Mouse (Mus musculus) limb, embryonic 11.5 days (tissue): ENCODE data around the gene Eddm3b. TPM values are rescaled to one million over a fixed set of nuclear protein-coding genes. Genes with fewer than 3 reads are reported as not detected.
A peak's percentile ranks its signal among the peaks of the same experiment; 100 is the strongest.
"Not testable (repeated sequence)": the region's sequence is repeated elsewhere in the genome, so short reads cannot be mapped to it uniquely, and the experiment has no call there.

Experiments
- ATAC-seq: fragments of 200-750 bp; cut with Nextera tagmentation; 2 replicates; pipeline ENCODE4 v1.8.0; 2017; ENCODE audit warnings: low read depth; ENCODE audit not compliant: insufficient number of reproducible peaks, low FRiP score, low TSS enrichment
- DNase-seq: peaks from one replicate; pipeline ENCODE4 v3.0.0-alpha.2; 2015; ENCODE audit warnings: low spot score
- H3K27ac ChIP-seq: fragments of 300-500 bp; sonication (generic); replicated peaks from 2 replicates; pipeline ENCODE4 v1.5.1; 2014; ENCODE audit warnings: low read depth, mild to moderate bottlenecking, low read length
- H3K27me3 ChIP-seq: fragments of 300-500 bp; sonication (generic); 2 replicates; pipeline ENCODE4 v1.6.1; 2014; ENCODE audit warnings: mild to moderate bottlenecking, low read length, mixed read lengths; ENCODE audit not compliant: control insufficient read depth, insufficient read depth
- H3K36me3 ChIP-seq: fragments of 300-500 bp; sonication (generic); 2 replicates; pipeline ENCODE4 v1.6.1; 2014; ENCODE audit warnings: mild to moderate bottlenecking, low read length, moderate library complexity, mixed read lengths; ENCODE audit not compliant: control insufficient read depth, insufficient read depth
- H3K4me1 ChIP-seq: fragments of 300-500 bp; sonication (generic); 2 replicates; pipeline ENCODE4 v1.6.1; 2014; ENCODE audit warnings: low read length, mixed read lengths; ENCODE audit not compliant: control insufficient read depth, insufficient read depth
- H3K4me2 ChIP-seq: fragments of 300-500 bp; sonication (generic); 2 replicates; pipeline ENCODE4 v1.6.1; 2014; ENCODE audit warnings: low read depth, mild to moderate bottlenecking, moderate library complexity; ENCODE audit not compliant: severe bottlenecking
- H3K4me3 ChIP-seq: fragments of 300-500 bp; sonication (generic); 2 replicates; pipeline ENCODE4 v1.5.1; 2014; ENCODE audit warnings: low read depth, low read length
- H3K9ac ChIP-seq: fragments of 300-500 bp; sonication (generic); 2 replicates; pipeline ENCODE4 v1.6.1; 2014; ENCODE audit warnings: mild to moderate bottlenecking, low read length
- H3K9me3 ChIP-seq: fragments of 300-500 bp; sonication (generic); 2 replicates; pipeline ENCODE4 v1.6.1; 2016; ENCODE audit warnings: low read length; ENCODE audit not compliant: control insufficient read depth
- WGBS: fragments of 180-500 bp; shearing (Covaris S2); extraction: QIAGEN DNeasy Blood & Tissue Kit; methylation state at CpG from one replicate; pipeline ENCODE4 v1.1.7; 2014; 5-methylcytosine and 5-hydroxymethylcytosine counted together
- polyA plus RNA-seq: library from polyadenylated mRNA; unstranded; fragments of >200 nt; fragmentation: Nextera tagmentation; extraction: Ambion mirVana; gene quantifications from 2 replicates; pipeline ENCODE4 v1.2.1, GENCODE M21; 2014

The Eddm3b gene
- polyA plus RNA-seq, 1 experiment from 2014 or later: not detected

DNA sequence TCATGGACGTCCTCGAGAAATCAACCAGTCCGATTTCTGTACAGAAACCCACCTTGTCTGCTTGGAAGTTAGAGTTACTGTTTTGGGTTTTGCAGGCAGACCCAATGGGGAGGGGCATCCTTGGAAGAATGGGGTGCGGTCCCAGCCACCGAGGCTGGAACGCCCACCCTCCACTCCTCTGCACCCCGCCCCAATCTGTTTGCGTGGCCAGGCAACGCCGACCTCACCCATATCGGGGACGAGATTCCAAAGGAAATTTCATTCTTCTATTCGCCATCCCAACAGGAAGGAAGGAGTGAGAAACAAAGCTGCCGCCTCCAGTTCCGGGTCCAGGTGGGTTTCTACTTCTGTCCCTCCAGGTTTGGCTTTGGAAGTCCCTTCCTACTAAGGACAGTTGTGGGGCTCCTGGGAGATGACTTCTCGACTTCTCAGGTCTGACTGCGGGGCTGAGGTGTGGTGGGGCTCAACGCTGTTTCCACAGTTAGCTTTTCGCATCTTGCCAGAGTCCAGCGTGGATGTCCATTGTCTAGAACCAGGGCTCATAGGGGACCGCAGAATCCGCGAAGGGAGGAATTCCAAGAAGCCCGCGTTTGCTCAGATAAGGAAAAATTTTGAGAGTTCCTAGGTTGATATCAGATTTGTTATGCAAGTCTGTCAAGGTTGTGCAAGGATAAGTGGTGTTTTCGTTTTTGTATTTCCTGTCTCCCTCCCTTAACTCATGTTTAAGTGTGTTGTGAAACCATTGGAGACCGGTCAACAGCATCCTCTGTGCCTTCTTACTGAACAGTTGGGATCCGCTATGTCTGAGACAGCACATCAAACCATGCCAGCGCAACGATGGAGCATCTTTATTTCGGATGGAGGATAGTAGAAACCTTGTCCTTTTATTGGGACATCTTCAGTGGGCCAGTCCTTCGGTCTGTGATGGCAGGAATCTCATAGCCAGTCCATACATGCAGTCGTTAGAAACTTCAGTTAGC is 23.0 kb upstream of the Eddm3b start, which contains the start of the genes Rnase4 and Ang:
TSS of gene Rnase4 (plus strand) at position 157 of the 980 bp plus-strand sequence.
TSS of gene Ang (plus strand) at position 230 of the 980 bp plus-strand sequence.
- peak within 1 kb of the TSS; percentile 48; the same call in 1 of the 2 replicates for H3K27ac ChIP-seq
- DNase-seq (peak; percentile 74), ATAC-seq (peak; percentile 18; the same call in 1 of the 2 replicates)
- peak within 1 kb of the TSS; percentile 74 for H3K4me2 ChIP-seq
- H3K9me3 ChIP-seq: no peaks in the 10 kb centered on the region
- 10% methylated on average over 33 of the region's 33 CpGs for WGBS
- no peaks in the 10 kb centered on the region for H3K36me3 ChIP-seq
- no peaks in the 10 kb centered on the region for H3K4me1 ChIP-seq
- H3K9ac ChIP-seq: peak within 1 kb of the TSS; percentile 59; the same call in 1 of the 2 replicates
- H3K4me3 ChIP-seq: peak within 1 kb of the TSS; percentile 63
- H3K27me3 ChIP-seq: no peaks in the 10 kb centered on the region

DNA sequence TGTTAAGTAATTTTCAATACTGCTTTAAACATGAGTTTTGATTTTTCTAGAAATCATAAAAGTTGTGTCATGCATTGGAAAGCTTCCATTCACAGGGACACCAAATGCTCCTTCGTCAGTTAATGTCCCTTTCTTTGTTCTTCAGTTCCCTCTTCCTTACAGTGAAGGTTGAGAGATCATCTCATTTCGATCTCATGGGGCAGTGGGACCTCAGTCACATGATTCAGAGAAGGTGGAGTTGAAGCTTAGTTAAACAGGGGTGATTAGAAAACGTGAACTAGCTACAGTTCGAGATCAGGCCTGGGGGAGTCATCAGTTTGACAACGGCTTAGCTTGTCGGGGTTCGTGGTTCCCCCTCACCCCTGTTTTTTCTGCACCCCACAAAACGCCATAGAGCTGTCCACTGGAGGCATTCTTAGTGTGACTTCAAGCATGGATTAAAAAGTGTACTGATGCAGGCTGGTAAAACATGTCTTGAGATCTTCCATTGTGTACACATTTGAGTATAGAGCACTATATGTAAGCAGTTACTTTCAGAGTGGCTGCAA is 22.1 kb upstream of the Eddm3b start:
- no peak for ATAC-seq
- WGBS: 57% methylated on average over 8 of the region's 8 CpGs

DNA sequence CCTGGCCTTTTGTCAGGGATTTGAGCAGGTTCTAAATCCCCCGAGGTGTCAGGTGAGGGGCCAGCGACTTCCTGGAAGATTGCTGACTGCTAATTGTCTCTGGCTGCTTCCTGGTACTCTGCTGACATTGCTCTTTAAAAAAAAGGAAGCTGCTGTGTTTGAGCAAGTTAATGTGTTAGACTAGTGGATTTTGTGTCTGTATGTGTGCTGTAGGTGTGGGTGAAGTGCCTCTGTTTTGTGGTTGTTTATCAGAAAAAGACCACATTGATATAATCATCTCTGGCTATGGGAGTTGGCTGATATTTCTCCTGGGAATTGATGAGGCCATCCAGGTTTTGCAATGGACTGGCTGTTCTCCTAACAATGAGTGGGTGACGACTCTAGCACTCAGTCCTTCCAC is 20.7 kb upstream of the Eddm3b start:
- Histone ChIP-seq H3K36me3 (no peaks in the 10 kb centered on the region), H3K9ac (no peak overlapping the region), H3K4me1 (no peaks in the 10 kb centered on the region), H3K4me2 (no peak overlapping the region), H3K27ac (no peak overlapping the region), H3K9me3 (no peaks in the 10 kb centered on the region), H3K27me3 (no peaks in the 10 kb centered on the region), H3K4me3 (no peak overlapping the region)
- 26% methylated on average over 3 of the region's 3 CpGs for WGBS
- ATAC-seq (no peak), DNase-seq (no peak)

More for the DNA sequence above, 22.1 kb upstream of the Eddm3b start:
- Histone ChIP-seq H3K4me1 (no peaks in the 10 kb centered on the region), H3K9ac (no peak overlapping the region), H3K4me3 (no peak overlapping the region), H3K27me3 (no peaks in the 10 kb centered on the region), H3K4me2 (no peak overlapping the region), H3K36me3 (no peaks in the 10 kb centered on the region), H3K9me3 (no peaks in the 10 kb centered on the region), H3K27ac (no peak overlapping the region)
- DNase-seq: no peak

DNA sequence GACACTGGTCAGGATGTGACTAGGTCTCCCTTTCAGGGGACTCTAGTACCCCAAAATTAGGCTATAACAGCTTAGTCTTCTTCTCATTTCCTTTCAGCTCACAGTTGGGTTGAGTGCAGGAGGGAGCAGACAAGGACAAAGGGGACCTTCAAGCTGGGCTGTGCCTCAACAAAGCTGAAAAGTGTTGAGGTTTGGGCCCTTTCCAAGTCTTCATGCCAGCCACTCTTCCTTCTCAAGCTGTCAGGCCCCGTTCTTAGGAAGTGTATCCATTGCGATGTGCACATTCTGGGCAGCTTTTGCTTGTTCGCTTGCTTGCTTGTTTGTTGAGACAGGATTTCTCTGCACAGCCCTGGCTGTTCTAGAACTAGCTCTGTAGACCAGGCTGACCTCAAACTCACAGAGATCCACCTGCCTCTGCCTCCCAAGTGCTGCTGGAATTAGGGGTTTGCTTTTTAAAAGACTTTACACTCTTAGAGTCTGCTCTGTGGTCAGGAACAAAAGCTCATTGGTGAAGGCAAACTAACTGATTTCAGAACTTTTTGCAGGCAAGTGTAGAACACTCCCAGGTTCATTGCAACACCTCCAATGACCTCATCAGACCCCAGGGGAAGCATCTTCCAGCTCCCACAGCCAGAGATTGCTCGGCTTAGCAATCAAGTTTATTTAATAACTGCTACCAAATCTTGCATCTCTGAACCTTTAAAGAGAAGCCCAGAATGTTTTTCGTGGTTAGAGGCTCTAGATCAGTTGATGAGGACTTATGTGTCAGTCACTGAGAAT is 19.9 kb upstream of the Eddm3b start:
- no peak overlapping the region for H3K9ac ChIP-seq
- H3K4me1 ChIP-seq: no peaks in the 10 kb centered on the region
- no peak for ATAC-seq
- H3K27me3 ChIP-seq: no peaks in the 10 kb centered on the region
- H3K4me2 ChIP-seq: no peak overlapping the region
- no peak overlapping the region for H3K27ac ChIP-seq
- no peak overlapping the region for H3K4me3 ChIP-seq
- H3K9me3 ChIP-seq: no peaks in the 10 kb centered on the region
- 84% methylated on average over 5 of the region's 5 CpGs for WGBS
- H3K36me3 ChIP-seq: no peaks in the 10 kb centered on the region
- no peak for DNase-seq

DNA sequence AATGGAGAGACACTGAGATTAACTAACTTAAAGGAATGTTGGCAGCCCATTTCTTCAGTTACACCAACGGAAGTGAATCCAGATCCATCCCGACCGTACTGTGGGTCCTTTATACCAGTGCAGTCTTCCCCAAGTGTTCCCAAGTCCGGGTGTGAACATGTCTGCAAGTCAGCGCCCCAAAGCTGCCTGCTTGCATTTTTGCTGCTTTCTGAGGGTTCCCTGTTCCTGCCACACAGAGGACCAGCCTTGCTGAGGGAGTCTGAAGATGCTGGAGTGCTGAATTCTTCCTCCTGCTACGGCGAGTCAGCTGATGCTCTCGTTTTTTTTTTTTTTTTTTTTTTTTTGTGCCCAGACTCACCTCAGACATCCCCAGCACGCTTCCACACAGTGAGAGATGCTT is 19.3 kb upstream of the Eddm3b start:
- DNase-seq: no peak
- 70% methylated on average over 8 of the region's 9 CpGs for WGBS
- no peak for ATAC-seq

DNA sequence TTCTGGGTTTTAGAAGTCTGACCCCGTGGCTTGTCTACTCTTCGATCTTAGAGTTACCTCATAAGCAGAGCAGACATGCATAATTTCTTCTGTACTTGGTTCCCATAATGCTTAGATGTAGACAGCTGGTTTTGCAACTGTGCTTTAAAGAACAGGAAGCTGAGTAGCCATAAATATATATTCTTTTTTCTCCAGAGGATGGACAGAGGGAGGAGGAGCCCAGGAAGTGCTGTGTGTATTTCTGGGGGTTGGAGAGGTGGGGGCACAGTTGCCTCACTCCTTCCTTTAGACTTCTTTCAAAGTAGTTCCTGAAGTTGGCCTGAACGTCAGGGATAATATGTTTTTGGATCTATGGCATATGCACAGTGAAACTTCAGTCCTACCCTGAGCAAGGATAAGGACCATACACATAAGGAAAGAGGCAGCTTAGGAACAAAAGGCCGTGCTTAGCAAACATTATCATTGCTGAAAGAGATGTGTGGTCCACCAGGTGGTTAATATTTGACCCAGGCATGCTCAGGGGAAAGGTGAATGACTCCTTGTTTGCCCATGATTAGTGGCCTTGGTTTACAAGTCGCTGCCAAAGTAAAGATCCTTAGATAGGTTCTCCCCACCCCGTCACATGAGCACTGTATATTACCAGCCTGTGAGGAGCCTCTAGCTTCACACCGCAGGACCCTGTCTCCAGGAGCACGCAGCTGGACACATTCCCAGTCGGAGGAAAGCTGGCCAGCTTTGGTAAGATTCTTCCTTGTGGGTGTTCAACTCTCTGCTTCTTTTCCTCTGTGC is 18.3 kb upstream of the Eddm3b start:
- 73% methylated on average over 9 of the region's 9 CpGs for WGBS
- DNase-seq (no peak), ATAC-seq (no peak)

More for the DNA sequence above, 19.3 kb upstream of the Eddm3b start:
- H3K27me3 ChIP-seq: no peaks in the 10 kb centered on the region
- no peak overlapping the region for H3K4me3 ChIP-seq
- no peak overlapping the region for H3K4me2 ChIP-seq
- H3K9me3 ChIP-seq: no peaks in the 10 kb centered on the region
- no peak overlapping the region for H3K9ac ChIP-seq
- H3K36me3 ChIP-seq: no peaks in the 10 kb centered on the region
- no peaks in the 10 kb centered on the region for H3K4me1 ChIP-seq
- no peak overlapping the region for H3K27ac ChIP-seq

DNA sequence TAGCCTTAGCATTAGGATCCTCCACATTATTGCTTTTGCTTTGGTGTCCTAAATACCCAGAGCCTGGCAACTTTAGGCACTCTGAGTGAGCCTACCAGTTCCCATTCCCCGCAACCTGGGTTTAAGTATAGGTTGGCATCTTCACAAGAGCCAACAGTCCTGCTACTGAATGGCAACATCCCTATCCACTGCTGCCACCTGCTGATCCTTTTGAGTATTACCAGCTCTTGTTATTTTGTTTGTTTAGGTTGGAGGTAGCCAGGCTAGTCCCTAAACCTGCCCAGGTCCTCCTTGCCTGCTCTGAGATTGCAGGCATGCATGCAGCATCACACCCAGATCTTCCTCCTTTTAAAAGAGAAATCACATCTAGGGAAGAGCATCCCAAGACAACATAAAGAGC is 15.9 kb upstream of the Eddm3b start:
- H3K27me3 ChIP-seq, H3K9me3 ChIP-seq, H3K4me1 ChIP-seq, H3K4me2 ChIP-seq, H3K27ac ChIP-seq, H3K9ac ChIP-seq, H3K36me3 ChIP-seq, H3K4me3 ChIP-seq: not testable (repeated sequence)
- 36% methylated on average over 1 of the region's 1 CpGs for WGBS
- ATAC-seq: peak; percentile 44; the same call in 1 of the 2 replicates
- peak; percentile 62 for DNase-seq

More for the DNA sequence above, 18.3 kb upstream of the Eddm3b start:
- Histone ChIP-seq H3K27me3 (no peaks in the 10 kb centered on the region), H3K36me3 (no peaks in the 10 kb centered on the region), H3K9me3 (no peaks in the 10 kb centered on the region), H3K27ac (no peak overlapping the region), H3K4me3 (no peak overlapping the region), H3K4me1 (no peaks in the 10 kb centered on the region), H3K9ac (no peak overlapping the region), H3K4me2 (no peak overlapping the region)
